Mouse (Mus musculus) right cerebral cortex, postnatal 36 days (tissue): ENCODE measurements around the gene Entpd5.

ENCODE experiments used
- DNase-seq, 2 experiments: peaks; one replicate each; pipeline ENCODE4 v3.0.0; 2022; ENCODE audit warnings: low spot score in 2 of 2, mixed read lengths in 1 of 2

Entpd5 gene

DNA sequence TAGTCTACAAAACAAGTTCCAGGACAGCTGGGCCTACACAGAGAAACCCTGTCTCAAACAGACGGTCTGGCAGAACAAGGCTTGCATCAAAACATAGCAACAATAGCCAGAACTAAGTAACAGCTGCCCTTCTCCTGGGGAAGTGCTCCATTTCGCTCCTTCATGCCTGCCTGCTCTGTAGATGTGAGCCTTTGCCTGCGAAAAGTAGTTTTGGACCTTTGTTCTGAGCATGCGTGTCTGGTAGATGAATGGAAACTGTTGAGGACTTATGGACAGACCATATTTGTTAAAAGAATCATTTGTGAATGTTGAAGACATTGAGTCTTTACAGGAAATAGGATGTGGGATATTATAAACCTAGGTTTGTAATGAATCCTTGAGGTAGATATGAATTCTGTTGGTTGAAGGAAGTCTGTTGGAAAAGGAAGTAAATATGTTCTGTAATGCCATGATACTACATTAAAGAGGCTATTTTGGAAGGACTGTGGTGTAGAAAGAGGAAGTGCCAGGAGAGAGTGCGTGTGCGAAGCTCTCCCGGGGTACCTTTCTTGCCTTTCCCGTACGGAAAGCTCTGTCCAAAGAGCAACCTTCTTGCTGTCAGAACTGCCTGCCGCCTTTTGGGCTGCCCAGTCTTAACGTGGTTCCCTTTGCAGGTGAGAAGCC lies 71.7 kb downstream of the Entpd5 start:
- DNase-seq, result no peak

DNA sequence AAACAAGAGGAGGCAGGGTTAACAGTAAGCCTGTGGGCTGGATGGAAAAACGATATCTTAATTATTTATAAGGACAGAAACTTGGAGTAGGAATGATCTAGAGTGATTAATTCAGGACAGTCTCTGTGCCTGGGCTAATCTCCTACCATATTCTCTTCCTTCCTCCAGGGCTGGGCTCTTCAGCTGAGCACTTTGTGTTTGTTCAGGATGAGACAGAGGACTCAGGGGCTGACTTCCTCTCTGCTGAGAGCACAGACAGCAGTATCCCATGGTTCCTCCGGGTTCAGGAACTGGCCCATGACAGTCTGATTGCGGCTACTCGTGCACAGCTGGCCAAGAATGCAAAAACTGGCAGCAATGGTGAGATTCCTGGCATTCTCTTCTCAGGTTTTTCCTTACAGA lies 81.7 kb downstream of the Entpd5 start:
- no peak for DNase-seq
